ENCODE assay signal across 11 mouse cellular contexts in genomic region chr16:92423363-92423762, GRCm38 (mm10). TPM values are rescaled to one million over a fixed set of nuclear protein-coding genes. Genes with fewer than 3 reads are reported as not detected.
DNase-seq lines count a peak whose midpoint lies in the region; ATAC-seq and TF ChIP-seq lines count a peak whose summit lies in the region.
"Had no signal": no experiment of that assay in that cellular context is flagged by ENCODE, and none has a peak within 500 bp of the region (broad histone marks: within the 10 kb centered on the region; RNA-seq: fewer than 3 reads in every experiment).

No protein-coding gene starts in this region.

- H3K27me3 ChIP-seq in heart, embryonic 11.5 days (ENCODE audit: control insufficient read depth, insufficient read depth, low read length), result no peaks in the 10 kb centered on the region
- no peaks in the 10 kb centered on the region for H3K27me3 ChIP-seq in embryonic facial prominence, embryonic 10.5 days (replicated peaks; ENCODE audit: low read depth, poor library complexity, severe bottlenecking)
- no peaks in the 10 kb centered on the region for H3K27me3 ChIP-seq in kidney, embryonic 16.5 days (ENCODE audit: insufficient read depth, low read length)

- H3K4me1 ChIP-seq in heart, embryonic 11.5 days (ENCODE audit: control insufficient read depth, insufficient read depth, low read length), result peaks cover 53% of the 10 kb centered on the region
- peaks cover 3 to 27% of the 10 kb centered on the region in 2 experiments; a peak in 3 of 4 replicates for H3K4me1 ChIP-seq in ES-E14 (ENCODE audit: control insufficient read depth in 2 of 2, insufficient read depth in 2 of 2, low read length in 2 of 2, poor library complexity in 1 of 2)
- H3K4me1 ChIP-seq in embryonic facial prominence, embryonic 10.5 days, result peaks cover 54% of the 10 kb centered on the region
- peaks cover 34% of the 10 kb centered on the region for H3K4me1 ChIP-seq in kidney, embryonic 16.5 days (ENCODE audit: insufficient read depth, low read length)

- peak overlapping the region; percentile 2; the same call in 1 of the 2 replicates for H3K9ac ChIP-seq in heart, embryonic 11.5 days (ENCODE audit: low read depth, low read length)
- peak overlapping the region; percentile 40 for H3K9ac ChIP-seq in ES-E14 (ENCODE audit: insufficient read depth, low read depth, low read length, poor library complexity, severe bottlenecking)
- 0 out of 2 replicates have a peak overlapping the region, but pooled peaks have one; percentile 16 for H3K9ac ChIP-seq in kidney, embryonic 16.5 days (replicated peaks; ENCODE audit: low read length)

- H3K4me2 ChIP-seq in heart, embryonic 11.5 days, result no peak overlapping the region
- H3K4me2 ChIP-seq in kidney, embryonic 16.5 days (replicated peaks; ENCODE audit: low read depth, low read length), result no peak overlapping the region

- in situ Hi-C loops in ES-E14 (cut with MboI; ENCODE audit: low sequenced_read_pairs in 2 of 2, unreplicated experiment in 2 of 2), result no loop called here

- H3K9me3 ChIP-seq in heart, embryonic 11.5 days (replicated peaks; ENCODE audit: control insufficient read depth, low read length), result no peaks in the 10 kb centered on the region
- no peaks in the 10 kb centered on the region for H3K9me3 ChIP-seq in ES-E14 (ENCODE audit: control insufficient read depth, insufficient read depth, low read depth, low read length)
- H3K9me3 ChIP-seq in embryonic facial prominence, embryonic 10.5 days, result no peaks in the 10 kb centered on the region
- no peaks in the 10 kb centered on the region for H3K9me3 ChIP-seq in kidney, embryonic 16.5 days (ENCODE audit: low read length)

- ATAC-seq in heart, embryonic 11.5 days (replicated peaks; ENCODE audit: insufficient number of reproducible peaks, low FRiP score, low TSS enrichment), result no peak
- ATAC-seq in kidney, embryonic 16.5 days (ENCODE audit: low FRiP score, low TSS enrichment), result no peak
- ATAC-seq: inflammation-experienced regulatory T-cells, adult 6 months had no signal

- intact Hi-C loops in heart, postnatal 14 days (cut with DNase I), result no loop called here

- H3K36me3 ChIP-seq in heart, embryonic 11.5 days (ENCODE audit: control insufficient read depth, insufficient read depth, low read length), result no peaks in the 10 kb centered on the region
- H3K36me3 ChIP-seq in ES-E14 (ENCODE audit: control insufficient read depth, insufficient read depth, low read length, poor library complexity, severe bottlenecking), result no peaks in the 10 kb centered on the region
- no peaks in the 10 kb centered on the region for H3K36me3 ChIP-seq in embryonic facial prominence, embryonic 10.5 days (replicated peaks)
- no peaks in the 10 kb centered on the region for H3K36me3 ChIP-seq in kidney, embryonic 16.5 days (ENCODE audit: insufficient read depth, low read length)

- DNase-seq in heart, postnatal 14 days, result no peak
- no peak for DNase-seq in ES-E14 (ENCODE audit: low read depth, low spot score)
- no peak for DNase-seq in embryonic facial prominence, embryonic 10.5 days (ENCODE audit: low spot score)
- DNase-seq in thymus, postnatal 36 days, result no peak
- DNase-seq in adrenal gland, adult 2 months, result no peak
- DNase-seq in left cerebral cortex, adult 9 months (ENCODE audit: low spot score in 2 of 2), result no peak
- DNase-seq: lung, adult 18-20 months had no signal

- 48% methylated on average over 10 of the region's 10 CpGs for WGBS in heart, embryonic 11.5 days (ENCODE audit: insufficient replicate concordance)
- 62% methylated on average over 10 of the region's 10 CpGs for WGBS in embryonic facial prominence, embryonic 10.5 days
- 38% methylated on average over 10 of the region's 10 CpGs for WGBS in kidney, embryonic 16.5 days

- H3K4me3 ChIP-seq in heart, embryonic 11.5 days (ENCODE audit: low read depth, low read length), result no peak overlapping the region
- H3K4me3 ChIP-seq in ES-E14 (ENCODE audit: insufficient read depth in 1 of 2, low read depth in 1 of 2, low read length in 2 of 2, poor library complexity in 1 of 2, severe bottlenecking in 1 of 2), result peak overlapping the region; percentile 4 to 29; a peak in 2 of 4 replicates
- no peak overlapping the region for H3K4me3 ChIP-seq in embryonic facial prominence, embryonic 10.5 days
- H3K4me3 ChIP-seq in kidney, embryonic 16.5 days (ENCODE audit: low read length), result no peak overlapping the region
- H3K4me3 ChIP-seq: myocyte had no signal

- peak overlapping the region; percentile 64 for H3K27ac ChIP-seq in heart, embryonic 11.5 days (ENCODE audit: low read depth, low read length)
- no peak overlapping the region for H3K27ac ChIP-seq in ES-E14 (ENCODE audit: insufficient read depth, low read depth, low read length, poor library complexity, severe bottlenecking)
- H3K27ac ChIP-seq in embryonic facial prominence, embryonic 10.5 days (replicated peaks), result peak overlapping the region; percentile 66
- 0 out of 2 replicates have a peak overlapping the region, but pooled peaks have one; percentile 26 for H3K27ac ChIP-seq in kidney, embryonic 16.5 days (ENCODE audit: low read length)

TF ChIP-seq in ES-E14, 5 proteins besides CTCF, POLR2A, EP300 and RAD21:
- TF ChIP-seq ZC3H11A (IDR thresholded peaks at IDR 0.05; ENCODE audit: borderline replicate concordance, low read depth, low read length) (no peak), MAFK (IDR thresholded peaks at IDR 0.05; ENCODE audit: insufficient read depth, low read depth, low read length) (no peak), HCFC1 (IDR thresholded peaks at IDR 0.05; ENCODE audit: borderline replicate concordance, insufficient read depth, low read length) (no peak), ZNF384 (IDR thresholded peaks at IDR 0.05; ENCODE audit: low read depth, low read length) (no peak), CHD2 (IDR thresholded peaks at IDR 0.05; ENCODE audit: low read depth, low read length) (no peak)

RNA-seq across cellular contexts. Expression of gene Rcan1, which starts 47.3 kb away (rescaled TPM):
- polyA plus RNA-seq in heart, embryonic 11.5 days (2014; fragmentation: Nextera tagmentation; extraction: Ambion mirVana), result 103 and 150 TPM in 2 replicates
- total RNA-seq in heart, postnatal 14 days (2021), result 10 to 100 TPM; 52.4 to 69.3 TPM
- total RNA-seq in ES-E14 (2012; rRNA removed), result 11.8 and 15.8 TPM in 2 replicates
- polyA plus RNA-seq in embryonic facial prominence, embryonic 10.5 days (2016; fragmentation: Nextera tagmentation; extraction: Ambion mirVana), result 32.8 and 38.2 TPM in 2 replicates
- 33.4 and 33.9 TPM in 2 replicates for polyA plus RNA-seq in kidney, embryonic 16.5 days (2015; fragmentation: Nextera tagmentation; extraction: Ambion mirVana)
- 10 to 100 TPM; 15.8 to 23.2 TPM for total RNA-seq in adrenal gland, adult 2 months (2021)
- 4.7 and 5.4 TPM in 2 replicates for polyA plus RNA-seq in adrenal gland, adult 2 months (2012; rRNA removed)

Comparison
In these comparisons a context has a peak if more than half of its experiments do, and no peak if none do; other contexts are left out.
1. H3K4me3 ChIP-seq: peak in ES-E14 (2 of 2); none in heart, embryonic 11.5 days (single experiment), embryonic facial prominence, embryonic 10.5 days (single experiment) and kidney, embryonic 16.5 days (single experiment).
2. Peak in every context shown above with its lines, with median percentiles within 50 percentile points of each other: H3K9ac ChIP-seq.